Mouse (Mus musculus) ES-Bruce4 (cell line): ENCODE data around the gene Gm9918.

Source experiments
- CTCF ChIP-seq: IDR thresholded peaks from one replicate; pipeline ENCODE4 v1.8.1; 2011; ENCODE audit warnings: low read depth, low read length
- EP300 ChIP-seq: IDR thresholded peaks from 2 replicates; pipeline ENCODE4 v1.6.1; 2011; ENCODE audit warnings: low read depth, low read length; ENCODE audit not compliant: insufficient read depth
- POLR2A ChIP-seq: IDR thresholded peaks from one replicate; pipeline ENCODE4 v1.8.1; 2011; ENCODE audit warnings: low read length; ENCODE audit not compliant: insufficient read depth

GRCm38 (mm10) chr15:102250521-102250920, 19.8 kb upstream of the Gm9918 start:
- TF ChIP-seq EP300: peak; percentile 99
- TF ChIP-seq CTCF: no peak
- TF ChIP-seq POLR2A: peak; percentile 20
